Mouse (Mus musculus) layer of hippocampus, adult 8-10 months (tissue): ENCODE data around the gene I830077J02Rik. TPM values are rescaled to one million over a fixed set of nuclear protein-coding genes. Genes with fewer than 3 reads are reported as not detected.

Experiments
- DNase-seq, 2 experiments: peaks; one replicate each; pipeline ENCODE4 v3.0.0; 2022; ENCODE audit warnings: low spot score in 2 of 2
- total RNA-seq, 4 experiments: library from RNA; stranded (reverse); gene quantifications; 2 replicates each; pipeline ENCODE4 v1.2.4; 2022

The I830077J02Rik gene
- total RNA-seq, 4 experiments from 2014 or later: 0.47 to 2.4 (median 1.5) TPM

DNA sequence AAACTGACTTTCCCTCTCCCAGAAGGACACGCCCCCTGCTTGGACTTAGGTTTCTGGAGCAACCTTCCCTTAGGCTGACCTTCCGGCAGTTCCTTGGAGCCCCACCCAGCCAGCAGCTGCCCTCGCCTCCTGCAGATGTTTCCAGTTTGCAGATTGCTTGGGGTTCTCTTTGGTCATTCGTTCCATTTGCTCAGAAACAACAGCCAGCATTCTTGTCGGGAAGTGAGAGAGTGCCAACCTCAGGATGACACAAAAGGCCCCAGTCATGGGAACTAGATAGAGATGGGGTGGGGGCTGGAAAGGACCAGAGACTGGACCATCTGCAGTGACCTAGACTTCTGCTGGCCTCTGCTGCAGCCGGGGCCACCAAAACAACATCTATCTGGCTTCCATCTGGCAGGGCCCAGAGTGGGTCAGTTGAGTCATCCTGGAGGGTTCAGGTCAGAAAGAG, 38.5 kb downstream of the I830077J02Rik start:
- DNase-seq: peak; percentile 52 to 64

DNA sequence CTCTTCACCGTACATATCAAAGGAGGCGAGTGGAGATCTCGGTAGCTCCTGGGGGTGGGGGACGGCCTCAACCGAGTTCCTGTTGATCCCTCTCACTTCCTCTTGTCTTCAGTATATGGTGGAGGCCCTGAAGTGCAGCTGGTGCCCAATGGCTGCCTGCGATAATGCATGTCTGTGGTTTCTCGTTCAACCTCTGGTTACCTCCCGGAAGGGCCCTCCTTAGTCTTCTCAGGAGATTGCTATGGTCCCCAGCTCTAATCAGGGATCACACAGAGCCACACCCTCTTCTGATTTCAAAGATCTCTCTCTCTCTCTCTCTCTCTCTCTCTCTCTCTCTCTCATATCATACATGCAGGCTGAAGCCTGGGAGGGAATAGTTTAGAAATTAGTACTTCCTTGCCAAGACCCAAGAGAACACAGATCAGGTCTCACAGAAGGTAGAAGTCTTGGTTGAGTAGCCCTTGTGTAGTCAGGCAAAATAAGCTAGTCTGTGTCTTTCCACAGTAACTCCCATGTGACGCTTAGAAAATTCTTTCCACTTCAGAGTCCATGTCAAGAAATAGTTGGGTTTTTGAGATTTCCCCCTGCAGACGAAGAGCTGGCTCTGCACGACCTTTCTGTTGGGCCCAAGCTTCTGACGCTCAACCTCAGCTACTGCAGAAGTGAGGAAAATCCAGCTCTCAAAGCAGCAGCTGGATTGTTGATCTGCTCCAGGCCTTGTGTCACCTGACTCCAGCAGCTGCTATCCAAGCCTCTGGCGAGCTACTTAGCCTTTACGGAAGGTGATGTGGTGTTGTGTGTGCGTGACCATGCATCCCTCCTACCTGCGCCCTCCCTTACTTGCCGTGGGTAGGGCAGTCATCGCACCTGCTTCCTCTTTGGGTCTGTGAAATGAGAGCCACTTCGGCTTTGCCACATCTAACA, 39.6 kb downstream of the I830077J02Rik start:
- DNase-seq: no peak

- DNase-seq: no peak
Measured at GRCm38 (mm10) chr3:105891760-105892571, 40.5 kb downstream of the I830077J02Rik start.

GRCm38 (mm10) chr3:105891141-105891540, 41.3 kb downstream of the I830077J02Rik start:
- no peak for DNase-seq

- DNase-seq: no peak
Measured at GRCm38 (mm10) chr3:105890220-105890619, 42.2 kb downstream of the I830077J02Rik start.

DNA sequence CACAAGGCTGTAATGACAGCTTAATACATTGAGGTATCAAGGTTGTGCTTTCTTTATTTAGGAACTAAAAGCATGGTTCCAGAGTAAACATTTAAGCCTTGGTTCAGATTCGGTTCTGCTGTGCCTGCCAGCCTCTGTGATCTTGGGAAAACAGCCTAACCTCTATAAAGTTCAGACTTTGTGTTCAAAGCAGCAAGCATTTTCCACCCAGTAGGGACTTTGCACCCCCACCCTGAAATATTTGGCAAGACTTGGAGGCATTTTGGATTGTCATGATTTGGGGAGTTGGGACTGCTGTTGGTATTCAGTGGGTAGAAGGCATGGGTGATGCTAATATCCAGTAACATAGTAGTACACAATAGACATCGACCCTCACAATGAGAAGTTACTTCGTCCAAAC, 43.5 kb downstream of the I830077J02Rik start:
- DNase-seq: no peak

- DNase-seq: no peak
Measured at GRCm38 (mm10) chr3:105883111-105883510, 49.4 kb downstream of the I830077J02Rik start.

GRCm38 (mm10) chr3:105882105-105882504, 50.4 kb downstream of the I830077J02Rik start:
- DNase-seq: no peak

DNA sequence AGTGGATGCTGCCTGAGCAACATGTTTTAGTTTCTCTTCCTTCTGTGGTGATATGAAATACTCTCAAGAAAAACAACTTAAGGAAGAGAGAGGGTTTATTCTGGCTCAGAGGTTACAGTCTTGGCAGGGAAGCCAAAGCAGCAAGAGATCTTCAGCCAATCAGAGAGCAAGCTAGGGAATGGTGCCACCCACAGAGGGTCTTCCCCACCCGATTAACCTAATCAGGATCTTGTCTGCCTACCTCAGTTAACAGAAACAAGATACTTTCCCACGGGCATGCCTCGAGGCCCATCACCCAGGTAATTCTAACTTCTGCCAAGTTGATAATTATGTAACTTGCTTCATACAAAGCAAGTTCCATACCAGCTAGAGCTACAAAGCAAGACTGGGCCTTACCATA, 52.0 kb downstream of the I830077J02Rik start:
- no peak for DNase-seq

GRCm38 (mm10) chr3:105878751-105879150, 53.7 kb downstream of the I830077J02Rik start:
- DNase-seq: no peak

- DNase-seq: no peak
Measured at GRCm38 (mm10) chr3:105877919-105878318, 54.5 kb downstream of the I830077J02Rik start.

DNA sequence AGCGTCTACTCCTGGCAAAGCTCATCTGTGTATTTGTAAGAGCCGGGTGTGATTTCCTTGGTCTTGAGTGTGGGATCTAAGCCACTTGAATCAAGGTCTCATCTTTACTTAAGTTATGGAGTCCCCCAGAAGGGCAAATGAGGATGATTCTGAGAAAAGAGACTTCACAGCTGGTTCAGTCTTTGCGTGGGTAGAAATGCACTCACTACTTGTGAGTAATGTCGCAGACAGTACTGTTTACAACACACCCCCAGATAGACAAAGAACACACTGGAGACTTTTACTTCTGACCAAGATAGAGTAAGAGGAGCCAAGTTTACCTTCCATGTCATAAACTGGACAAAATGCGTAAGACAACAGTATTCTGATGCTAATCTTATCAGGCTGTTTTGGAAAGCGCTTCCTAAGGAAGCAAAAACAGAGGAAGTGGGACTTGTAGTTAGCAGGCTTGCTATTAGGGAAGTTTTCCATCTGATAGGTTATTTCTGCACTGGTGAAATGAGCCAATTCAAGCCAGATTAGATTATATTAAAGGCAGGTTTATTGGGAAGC, 55.1 kb downstream of the I830077J02Rik start:
- DNase-seq: no peak

- no peak for DNase-seq
Measured at GRCm38 (mm10) chr3:105876022-105876421, 56.4 kb downstream of the I830077J02Rik start.

Other genes starting within 250 kb of the I830077J02Rik start
- gene Ddx20, start 245.1 kb downstream of the I830077J02Rik start, total RNA-seq: 10 to 100 TPM; 12.6 to 13.5 (median 13.1) TPM
- gene Inka2, start 228.1 kb downstream of the I830077J02Rik start, total RNA-seq: 10 to 100 TPM; 69.6 to 79.1 (median 72.2) TPM
- 100 to 1,000 TPM in 1 of 4 experiments, 10 to 100 TPM in 3; 80.2 to 101 (median 89.7) TPM for gene Rap1a, start 131.3 kb downstream of the I830077J02Rik start, total RNA-seq
- gene Adora3, start 61.8 kb downstream of the I830077J02Rik start, total RNA-seq: 1 to 10 TPM in 3 of 4 experiments, under 1 TPM in 1; 0.89 to 3.8 (median 2.5) TPM
- under 1 TPM; 0.41 to 0.78 (median 0.63) TPM for gene Tmigd3, start 61.8 kb downstream of the I830077J02Rik start, total RNA-seq
- gene Wdr77, start 26.7 kb upstream of the I830077J02Rik start, total RNA-seq: 10 to 100 TPM; 43.3 to 55.6 (median 52.0) TPM
- 100 to 1,000 TPM; 237 to 261 (median 249) TPM for gene Atp5f1, start 27.4 kb upstream of the I830077J02Rik start, total RNA-seq
- gene Ovgp1, start 41.0 kb upstream of the I830077J02Rik start, total RNA-seq: 1 to 10 TPM; 2.7 to 5.4 (median 4.1) TPM
- gene Pifo, start 82.0 kb upstream of the I830077J02Rik start, total RNA-seq: 1 to 10 TPM in 2 of 4 experiments, under 1 TPM in 2; 0.55 to 1.1 (median 0.81) TPM
- not detected for gene Chil5, start 100.2 kb upstream of the I830077J02Rik start, total RNA-seq
- 1 to 10 TPM in 1 of 4 experiments, under 1 TPM in 3; 0.64 to 2.0 (median 0.80) TPM for gene Chia1, start 180.6 kb upstream of the I830077J02Rik start, total RNA-seq
- gene Chil3, start 234.9 kb upstream of the I830077J02Rik start, total RNA-seq: not detected